Mouse (Mus musculus): ENCODE data around the gene Hip1. TPM values are rescaled to one million over a fixed set of nuclear protein-coding genes. Genes with fewer than 3 reads are reported as not detected.
"Not testable (repeated sequence)": the region's sequence is repeated elsewhere in the genome, so short reads cannot be mapped to it uniquely, and the experiment has no call there.

The Hip1 gene
- polyA plus RNA-seq, 1 experiment from 2014 or later: 66.6 TPM

- Histone ChIP-seq H3K9me3 (no peaks in the 10 kb centered on the region), H3K36me3 (replicated peaks) (no peaks in the 10 kb centered on the region), H3K27ac (no peak overlapping the region), H3K4me3 (no peak overlapping the region), H3K27me3 (ENCODE audit: poor library complexity, severe bottlenecking) (no peaks in the 10 kb centered on the region), H3K4me1 (peaks cover 6% of the 10 kb centered on the region)
- 93% methylated on average over 3 of the region's 3 CpGs for WGBS
- no peak for DNase-seq (ENCODE audit: extremely low spot score, low spot score)
Observed at GRCm38 (mm10) chr5:135498914-135499313, 46.0 kb downstream of the Hip1 start.

GRCm38 (mm10) chr5:135497347-135497955, 47.5 kb downstream of the Hip1 start:
- 86% methylated on average over 6 of the region's 6 CpGs for WGBS

GRCm38 (mm10) chr5:135496489-135496888, 48.4 kb downstream of the Hip1 start:
- WGBS: 87% methylated on average over 2 of the region's 2 CpGs
- no peak overlapping the region for H3K27ac ChIP-seq
- H3K4me3 ChIP-seq: no peak overlapping the region
- H3K27me3 ChIP-seq (ENCODE audit: poor library complexity, severe bottlenecking): no peaks in the 10 kb centered on the region
- peaks cover 10% of the 10 kb centered on the region for H3K4me1 ChIP-seq
- H3K9me3 ChIP-seq: no peaks in the 10 kb centered on the region
- DNase-seq (ENCODE audit: extremely low spot score, low spot score): no peak
- H3K36me3 ChIP-seq (replicated peaks): no peaks in the 10 kb centered on the region

More at GRCm38 (mm10) chr5:135497347-135497955, 47.5 kb downstream of the Hip1 start:
- Histone ChIP-seq H3K4me3 (no peak overlapping the region), H3K36me3 (replicated peaks) (no peaks in the 10 kb centered on the region), H3K27ac (no peak overlapping the region; the same call in 1 of the 2 replicates), H3K27me3 (ENCODE audit: poor library complexity, severe bottlenecking) (no peaks in the 10 kb centered on the region), H3K4me1 (peaks cover 10% of the 10 kb centered on the region), H3K9me3 (no peaks in the 10 kb centered on the region)
- DNase-seq (ENCODE audit: extremely low spot score, low spot score): no peak

- WGBS: 96% methylated on average over 8 of the region's 8 CpGs
- H3K9me3 ChIP-seq: no peaks in the 10 kb centered on the region
Observed at GRCm38 (mm10) chr5:135495471-135495870, 49.4 kb downstream of the Hip1 start.

GRCm38 (mm10) chr5:135494183-135494910, 50.6 kb downstream of the Hip1 start:
- Histone ChIP-seq H3K27ac (no peak overlapping the region), H3K4me3 (no peak overlapping the region), H3K4me1 (peaks cover 21% of the 10 kb centered on the region), H3K9me3 (no peaks in the 10 kb centered on the region), H3K27me3 (ENCODE audit: poor library complexity, severe bottlenecking) (no peaks in the 10 kb centered on the region), H3K36me3 (replicated peaks) (no peaks in the 10 kb centered on the region)
- DNase-seq (ENCODE audit: extremely low spot score, low spot score): peak; percentile 29
- WGBS: 86% methylated on average over 13 of the region's 13 CpGs

More at GRCm38 (mm10) chr5:135495471-135495870, 49.4 kb downstream of the Hip1 start:
- H3K4me1 ChIP-seq: peaks cover 10% of the 10 kb centered on the region
- no peak overlapping the region for H3K4me3 ChIP-seq
- no peak for DNase-seq (ENCODE audit: extremely low spot score, low spot score)
- H3K36me3 ChIP-seq (replicated peaks): no peaks in the 10 kb centered on the region
- H3K27me3 ChIP-seq (ENCODE audit: poor library complexity, severe bottlenecking): no peaks in the 10 kb centered on the region
- no peak overlapping the region for H3K27ac ChIP-seq

GRCm38 (mm10) chr5:135493095-135493494, 51.8 kb downstream of the Hip1 start:
- Histone ChIP-seq H3K27ac (no peak overlapping the region), H3K4me3 (no peak overlapping the region), H3K36me3 (replicated peaks) (no peaks in the 10 kb centered on the region), H3K27me3 (ENCODE audit: poor library complexity, severe bottlenecking) (no peaks in the 10 kb centered on the region), H3K9me3 (no peaks in the 10 kb centered on the region), H3K4me1 (peaks cover 26% of the 10 kb centered on the region)
- 91% methylated on average over 3 of the region's 3 CpGs for WGBS
- DNase-seq (ENCODE audit: extremely low spot score, low spot score): no peak

- Histone ChIP-seq H3K36me3 (replicated peaks) (peaks cover 3% of the 10 kb centered on the region), H3K4me1 (peaks cover 30% of the 10 kb centered on the region), H3K9me3 (no peaks in the 10 kb centered on the region), H3K4me3 (no peak overlapping the region), H3K27ac (peak overlapping the region; percentile 25; the same call in 1 of the 2 replicates), H3K27me3 (ENCODE audit: poor library complexity, severe bottlenecking) (no peaks in the 10 kb centered on the region)
- 92% methylated on average over 2 of the region's 2 CpGs for WGBS
- no peak for DNase-seq (ENCODE audit: extremely low spot score, low spot score)
Observed at GRCm38 (mm10) chr5:135492126-135492525, 52.8 kb downstream of the Hip1 start.

- Histone ChIP-seq H3K4me1 (peaks cover 47% of the 10 kb centered on the region), H3K9me3 (no peaks in the 10 kb centered on the region; the same call in 1 of the 2 replicates), H3K4me3 (peak overlapping the region; percentile 72), H3K27ac (peak overlapping the region; percentile 98), H3K36me3 (replicated peaks) (peaks cover 24% of the 10 kb centered on the region), H3K27me3 (ENCODE audit: poor library complexity, severe bottlenecking) (no peaks in the 10 kb centered on the region)
- WGBS: 2% methylated on average over 14 of the region's 14 CpGs
- no peak for DNase-seq (ENCODE audit: extremely low spot score, low spot score)
Observed at GRCm38 (mm10) chr5:135489695-135490294, 55.1 kb downstream of the Hip1 start.

GRCm38 (mm10) chr5:135488881-135489694, 55.8 kb downstream of the Hip1 start:
- under 1% methylated on average over 57 of the region's 59 CpGs for WGBS
- Histone ChIP-seq H3K27me3 (ENCODE audit: poor library complexity, severe bottlenecking) (no peaks in the 10 kb centered on the region), H3K4me1 (peaks cover 47% of the 10 kb centered on the region), H3K4me3 (peak overlapping the region; percentile 72), H3K9me3 (peaks cover 4% of the 10 kb centered on the region; the same call in 1 of the 2 replicates), H3K27ac (peak overlapping the region; percentile 98), H3K36me3 (replicated peaks) (peaks cover 31% of the 10 kb centered on the region)
- DNase-seq (ENCODE audit: extremely low spot score, low spot score): peak; percentile 88

- DNase-seq (ENCODE audit: extremely low spot score, low spot score): no peak
Observed at GRCm38 (mm10) chr5:135488222-135488880, 56.6 kb downstream of the Hip1 start.

GRCm38 (mm10) chr5:135485289-135485688, 59.6 kb downstream of the Hip1 start:
- Histone ChIP-seq H3K9me3 (peaks cover 15% of the 10 kb centered on the region; the same call in 1 of the 2 replicates), H3K4me3 (no peak overlapping the region), H3K4me1 (peaks cover 42% of the 10 kb centered on the region), H3K27ac (no peak overlapping the region), H3K36me3 (replicated peaks) (peaks cover 68% of the 10 kb centered on the region), H3K27me3 (ENCODE audit: poor library complexity, severe bottlenecking) (no peaks in the 10 kb centered on the region)
- no peak for DNase-seq (ENCODE audit: extremely low spot score, low spot score)
- 92% methylated on average over 3 of the region's 3 CpGs for WGBS

More at GRCm38 (mm10) chr5:135488222-135488880, 56.6 kb downstream of the Hip1 start:
- H3K9me3 ChIP-seq: peaks cover 10% of the 10 kb centered on the region; the same call in 1 of the 2 replicates
- peak overlapping the region; percentile 98 for H3K27ac ChIP-seq
- H3K4me3 ChIP-seq: peak overlapping the region; percentile 72
- WGBS: under 1% methylated on average over 19 of the region's 19 CpGs
- H3K27me3 ChIP-seq (ENCODE audit: poor library complexity, severe bottlenecking): no peaks in the 10 kb centered on the region
- peaks cover 47% of the 10 kb centered on the region for H3K4me1 ChIP-seq
- peaks cover 38% of the 10 kb centered on the region for H3K36me3 ChIP-seq (replicated peaks)

- H3K36me3 ChIP-seq (replicated peaks): peaks cover 79% of the 10 kb centered on the region
- H3K4me1 ChIP-seq: peaks cover 32% of the 10 kb centered on the region
- 92% methylated on average over 6 of the region's 6 CpGs for WGBS
Observed at GRCm38 (mm10) chr5:135483865-135484264, 61.1 kb downstream of the Hip1 start.

More at GRCm38 (mm10) chr5:135483865-135484264, 61.1 kb downstream of the Hip1 start:
- not testable (repeated sequence) for H3K4me3 ChIP-seq; H3K27me3 ChIP-seq (ENCODE audit: poor library complexity, severe bottlenecking); DNase-seq (ENCODE audit: extremely low spot score, low spot score); H3K27ac ChIP-seq
- H3K9me3 ChIP-seq: peaks cover 15% of the 10 kb centered on the region; the same call in 1 of the 2 replicates
